Mouse (Mus musculus): ENCODE measurements around the gene Slc22a15.

The Slc22a15 gene

GRCm38 (mm10) chr3:101806941-101807340 is 117.3 kb downstream of the Slc22a15 start:
- peak; percentile 63 to 70 for DNase-seq

- peak; percentile 94 to 97 for DNase-seq
These were observed 118.1 kb downstream of the Slc22a15 start for GRCm38 (mm10) chr3:101806149-101806548.

Data from cerebellum, adult 18-20 months (tissue).